Mouse (Mus musculus) 3T3-L1 (cell line): ENCODE measurements around the gene Myl4.

ENCODE experiments used
- DNase-seq: peaks from one replicate; pipeline ENCODE4 v3.0.0-alpha.2; 2015; ENCODE audit warnings: low read depth, low spot score

Gene Myl4

DNA sequence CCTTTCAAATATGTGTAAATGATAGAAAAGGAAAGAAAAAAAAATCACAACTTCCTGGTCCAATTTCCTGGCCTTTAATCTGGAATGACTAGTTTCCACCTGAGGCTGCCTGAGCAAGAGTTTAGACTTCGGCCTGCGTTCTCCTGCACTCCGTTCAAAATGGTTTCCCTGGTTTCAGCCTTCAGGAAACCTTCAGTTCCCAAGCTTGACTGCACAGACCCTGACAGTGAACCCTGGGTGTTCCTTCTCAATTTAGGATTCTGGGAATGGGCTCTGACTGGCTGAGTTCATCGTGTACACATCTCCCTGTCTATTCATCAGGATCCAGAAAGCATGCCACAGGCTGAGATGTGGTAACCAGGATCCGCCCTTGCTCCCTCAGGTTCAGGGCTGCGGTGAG is 53.7 kb downstream of the Myl4 start:
- DNase-seq: no peak

DNA sequence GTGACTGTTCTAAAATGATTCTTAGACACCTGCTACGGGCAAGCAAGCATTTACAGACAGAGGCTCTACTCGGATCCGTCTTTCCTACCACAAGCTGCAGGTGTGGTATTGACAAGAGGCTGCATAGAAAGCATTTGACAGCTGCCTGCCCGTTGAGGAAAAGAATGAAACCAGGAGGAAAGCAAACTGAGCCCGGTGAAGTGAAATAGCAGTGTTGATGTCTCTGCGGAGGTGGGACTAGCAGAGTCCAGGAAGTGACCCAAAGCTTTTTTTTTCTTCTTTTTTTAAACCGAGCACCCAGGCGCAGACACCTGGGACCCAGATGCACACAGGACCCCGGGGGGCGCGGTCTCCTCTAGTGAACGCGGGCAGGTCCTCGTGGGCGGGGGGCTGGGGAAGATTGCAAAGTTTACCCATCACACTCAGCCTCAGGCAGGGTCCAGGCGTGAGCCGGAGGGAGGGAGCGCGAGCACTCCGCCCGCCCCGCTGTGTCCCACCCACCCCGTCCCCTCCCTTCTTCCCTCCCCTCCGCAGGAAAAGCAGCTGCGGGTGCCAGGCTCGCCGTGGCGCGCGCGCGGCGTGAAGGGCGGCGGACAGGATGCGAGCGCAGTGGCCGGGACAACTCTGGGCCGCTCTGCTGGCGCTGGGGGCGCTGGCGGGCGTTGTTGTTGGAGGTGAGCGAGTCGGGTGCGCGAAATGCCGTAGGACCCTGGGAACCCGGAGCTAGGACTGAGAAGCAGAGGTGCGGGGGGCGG is 57.2 kb downstream of the Myl4 start, which contains the start of gene Itgb3:
Gene Itgb3, plus strand, starts transcription at position 510 of the 755 bp plus-strand sequence.
- DNase-seq: peak; percentile 73

DNA sequence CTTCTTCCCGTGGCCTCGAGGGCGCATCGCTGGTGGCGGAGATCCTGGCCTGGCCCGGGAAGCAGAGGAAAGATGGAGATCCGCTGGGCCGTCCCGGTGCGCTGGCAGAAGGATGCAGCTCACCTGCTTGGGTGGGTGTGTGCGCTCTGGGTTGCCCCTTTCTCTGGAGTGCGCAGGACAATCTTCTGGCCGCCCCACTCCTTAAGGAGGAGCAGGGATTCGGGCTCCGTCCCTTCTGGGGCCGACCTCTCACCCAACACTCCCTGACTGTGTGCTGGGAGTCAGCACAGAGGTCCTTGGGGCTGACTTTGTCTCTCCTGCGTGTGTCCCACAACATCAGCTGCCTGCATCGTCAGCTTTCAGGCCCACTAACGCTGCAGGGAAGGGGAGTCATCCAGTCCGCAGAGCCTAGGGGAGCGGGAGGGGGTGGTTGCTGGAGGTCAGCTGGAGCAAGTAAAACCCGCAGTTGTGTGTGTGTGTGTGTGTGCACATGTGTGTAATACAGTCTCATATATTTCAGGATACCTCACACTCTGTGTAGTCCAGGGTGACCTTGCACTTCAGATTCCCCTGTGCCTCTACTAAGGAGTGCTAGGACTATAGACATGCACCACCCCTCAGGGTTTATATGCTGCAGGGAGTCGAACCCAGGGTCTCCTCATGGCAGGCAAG is 57.9 kb downstream of the Myl4 start:
- DNase-seq: no peak

DNA sequence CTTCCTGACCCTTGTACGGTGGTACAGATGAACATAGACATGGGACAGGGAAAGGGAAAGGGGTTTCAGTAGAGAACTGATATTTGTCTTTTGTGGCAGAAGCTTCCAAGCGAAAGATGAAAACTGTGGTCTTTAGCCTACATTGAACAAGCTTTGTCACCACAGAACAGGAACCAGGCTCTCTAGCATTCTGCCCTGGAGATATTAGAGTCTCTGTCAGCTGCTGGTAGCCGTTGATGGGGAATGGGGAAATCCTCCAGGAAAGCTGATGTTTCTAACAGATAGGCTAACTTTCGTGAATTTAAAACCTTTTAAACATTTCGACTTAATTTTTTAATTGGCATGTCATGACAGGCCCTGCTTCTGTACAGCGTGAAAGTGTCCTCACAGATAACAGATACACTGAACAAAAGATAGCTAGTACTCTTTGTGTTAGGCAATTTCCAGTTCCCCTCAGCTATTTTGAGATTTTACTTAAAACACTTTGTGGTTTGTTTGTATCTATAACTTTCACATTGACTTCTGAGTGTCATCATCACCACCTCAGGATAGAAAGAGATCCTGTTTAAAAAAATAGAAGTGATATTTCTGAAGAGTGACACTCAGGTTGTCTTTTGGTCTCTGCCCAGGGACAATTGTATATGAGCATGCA is 58.7 kb downstream of the Myl4 start:
- DNase-seq: no peak

DNA sequence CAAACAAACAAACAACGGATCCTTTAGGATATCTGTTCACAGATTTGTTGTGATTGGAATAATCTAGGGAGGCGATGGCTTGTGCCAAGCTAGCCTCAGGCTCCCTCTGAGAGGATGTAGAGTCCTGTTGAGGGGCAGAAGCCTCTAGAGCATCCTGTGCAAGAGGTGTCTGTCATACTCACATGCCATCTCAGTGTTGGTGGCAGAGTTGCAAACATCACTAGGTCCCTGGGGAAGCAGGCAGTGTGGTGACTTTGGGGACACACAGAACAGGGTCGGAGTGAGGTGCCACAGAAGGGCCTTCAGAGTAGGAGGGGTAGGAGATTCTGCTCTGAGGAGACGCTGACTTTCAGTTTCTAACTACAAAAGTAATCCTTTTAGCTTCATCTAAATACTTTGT is 59.3 kb downstream of the Myl4 start:
- DNase-seq: no peak

DNA sequence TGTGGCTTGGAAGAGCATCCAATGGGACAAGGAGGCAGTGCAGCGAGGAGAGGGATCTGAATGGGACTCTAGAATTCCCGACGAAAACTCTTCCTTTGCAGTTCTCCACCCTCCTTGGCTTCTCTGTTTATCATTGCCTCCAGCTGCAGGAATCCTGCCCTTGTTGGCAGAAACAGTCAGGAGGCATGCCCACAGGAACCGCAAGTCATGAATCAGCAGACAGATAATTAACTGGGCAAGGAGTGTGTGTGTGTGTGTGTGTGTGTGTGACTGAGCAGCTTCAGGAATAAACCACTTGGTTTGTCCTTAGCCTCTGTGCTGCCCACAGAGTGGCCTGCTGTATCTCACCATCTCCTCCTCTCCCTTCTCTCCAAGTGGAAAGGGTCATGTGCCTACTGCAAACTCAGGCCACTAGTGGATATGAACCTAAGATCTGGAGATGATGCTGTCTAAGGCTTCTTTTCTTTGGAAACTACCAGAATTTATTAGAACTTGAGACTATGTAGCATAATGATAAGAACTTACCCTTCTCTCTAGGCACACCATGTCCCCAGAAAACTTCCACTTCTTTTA is 61.2 kb downstream of the Myl4 start:
- peak; percentile 96 for DNase-seq

DNA sequence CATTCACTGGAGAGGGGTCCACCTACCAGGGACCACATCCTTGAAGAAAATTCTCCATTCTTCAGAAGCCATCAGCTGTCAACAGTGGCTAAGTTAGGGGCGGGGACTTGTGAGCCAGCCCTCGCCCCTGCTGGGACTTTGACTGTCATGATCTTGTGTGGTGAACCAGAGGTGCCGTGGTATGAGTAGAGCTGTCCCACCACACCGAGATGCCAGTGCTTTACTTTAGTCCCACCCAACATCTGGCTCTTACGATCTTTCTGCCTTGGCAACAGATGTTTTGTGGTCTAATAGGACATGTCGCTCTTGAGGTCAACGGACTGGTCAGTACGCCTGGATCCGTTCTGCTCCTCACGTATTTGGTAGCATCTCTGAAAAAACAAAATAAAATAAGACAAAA is 63.1 kb downstream of the Myl4 start:
- no peak for DNase-seq

DNA sequence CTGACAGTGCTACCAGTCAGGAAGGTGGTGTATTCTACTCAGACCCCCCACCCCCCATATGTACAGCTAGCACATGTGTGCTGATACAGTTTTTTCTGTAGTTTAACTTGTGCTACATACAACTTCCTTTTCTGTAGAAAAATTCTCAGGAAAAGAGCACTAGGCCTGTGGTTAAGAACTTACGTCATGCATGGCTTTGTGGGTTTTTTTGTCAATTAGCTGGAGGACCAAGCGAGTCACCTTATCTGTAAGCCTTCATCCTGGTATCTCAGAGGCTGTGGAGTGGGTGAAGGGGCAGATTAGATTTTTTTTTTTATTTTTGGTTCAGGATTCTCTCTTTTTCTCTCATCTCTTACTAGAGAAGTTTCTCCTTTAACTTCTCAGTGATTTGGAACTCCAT is 63.7 kb downstream of the Myl4 start:
- DNase-seq: peak; percentile 68

DNA sequence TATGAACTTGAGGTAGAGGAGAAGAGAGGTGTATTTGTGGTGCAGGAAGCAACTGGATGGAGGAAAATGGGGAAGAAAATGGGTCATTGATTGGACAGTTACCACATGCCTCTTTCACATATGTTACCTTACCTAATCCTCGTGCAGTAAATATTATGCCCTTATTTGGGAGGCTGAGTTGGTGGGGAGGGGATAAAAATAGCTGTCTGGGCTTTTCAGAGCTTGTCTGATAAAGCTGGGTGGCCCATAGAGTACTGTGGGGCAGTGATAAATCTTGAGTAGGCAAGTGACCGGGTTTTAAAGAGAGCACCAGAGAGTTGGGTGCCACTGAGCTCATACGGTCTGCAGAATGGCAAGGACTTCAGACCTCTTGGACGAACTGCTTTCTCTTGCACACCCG is 65.7 kb downstream of the Myl4 start:
- no peak for DNase-seq

DNA sequence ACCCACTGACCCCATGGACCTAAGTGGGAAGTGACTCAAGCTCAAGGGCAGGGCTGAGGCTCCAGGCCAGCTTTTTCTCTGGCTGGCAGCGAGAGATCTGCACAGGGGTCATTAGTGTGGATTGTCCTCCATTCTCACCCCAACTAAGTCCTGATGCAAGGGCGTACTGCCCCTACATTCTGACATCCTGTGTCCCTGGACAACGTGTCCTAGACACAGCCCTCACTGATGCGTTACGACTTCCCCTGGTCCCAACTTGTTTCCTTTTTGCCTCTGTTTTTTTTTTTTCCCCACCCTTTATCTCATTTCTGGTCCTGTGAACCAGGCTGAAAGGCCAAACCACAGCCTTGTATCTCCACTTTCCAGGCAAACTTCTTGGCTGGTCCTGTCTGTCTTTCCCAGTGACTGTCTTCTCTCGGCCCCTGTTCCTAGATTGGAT is 68.2 kb downstream of the Myl4 start:
- no peak for DNase-seq

DNA sequence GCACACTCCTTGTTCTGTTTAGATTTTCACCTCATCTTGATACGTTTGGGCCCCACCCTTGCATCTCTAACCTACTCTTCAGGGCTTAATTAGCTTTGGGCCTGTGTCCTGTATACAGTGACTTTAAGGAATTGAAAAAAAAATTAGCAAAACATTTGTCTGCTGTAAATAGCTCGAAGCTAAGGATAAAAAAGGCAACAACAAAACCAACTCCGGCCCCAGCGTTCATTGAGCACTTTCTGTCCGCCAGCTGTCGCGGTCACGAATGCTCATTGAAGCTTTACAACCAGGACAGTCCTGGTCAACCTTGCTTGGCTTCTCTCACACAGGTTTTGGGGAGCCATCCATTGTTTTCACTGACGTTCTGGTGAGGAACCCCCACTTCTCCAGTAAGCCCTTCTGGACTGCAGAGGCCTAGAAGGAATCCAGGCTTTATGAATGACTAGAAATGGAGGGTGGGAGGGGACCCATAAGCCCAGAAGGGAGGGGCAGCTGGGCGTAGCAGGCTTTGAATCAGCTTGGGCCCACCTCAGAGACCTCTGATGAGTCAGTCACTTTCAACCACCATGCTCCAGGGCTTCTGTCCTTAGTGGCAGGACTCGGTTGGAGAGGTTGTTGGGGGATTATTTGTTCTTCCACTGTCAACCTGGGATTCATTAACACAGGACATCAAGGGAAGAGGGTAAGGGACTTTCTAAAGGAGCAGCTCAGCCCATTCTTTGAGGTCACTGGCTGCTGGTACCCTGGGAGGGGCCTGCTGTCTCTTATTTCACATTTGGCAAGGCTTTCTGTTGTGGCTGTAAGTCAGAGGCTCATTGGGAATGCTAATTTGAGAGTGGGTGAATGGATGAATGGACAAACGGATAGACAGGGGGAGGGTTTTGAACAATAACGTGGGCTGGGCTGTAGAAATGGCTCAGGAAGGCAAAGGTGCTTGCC is 68.9 kb downstream of the Myl4 start:
- peak; percentile 64 for DNase-seq

DNA sequence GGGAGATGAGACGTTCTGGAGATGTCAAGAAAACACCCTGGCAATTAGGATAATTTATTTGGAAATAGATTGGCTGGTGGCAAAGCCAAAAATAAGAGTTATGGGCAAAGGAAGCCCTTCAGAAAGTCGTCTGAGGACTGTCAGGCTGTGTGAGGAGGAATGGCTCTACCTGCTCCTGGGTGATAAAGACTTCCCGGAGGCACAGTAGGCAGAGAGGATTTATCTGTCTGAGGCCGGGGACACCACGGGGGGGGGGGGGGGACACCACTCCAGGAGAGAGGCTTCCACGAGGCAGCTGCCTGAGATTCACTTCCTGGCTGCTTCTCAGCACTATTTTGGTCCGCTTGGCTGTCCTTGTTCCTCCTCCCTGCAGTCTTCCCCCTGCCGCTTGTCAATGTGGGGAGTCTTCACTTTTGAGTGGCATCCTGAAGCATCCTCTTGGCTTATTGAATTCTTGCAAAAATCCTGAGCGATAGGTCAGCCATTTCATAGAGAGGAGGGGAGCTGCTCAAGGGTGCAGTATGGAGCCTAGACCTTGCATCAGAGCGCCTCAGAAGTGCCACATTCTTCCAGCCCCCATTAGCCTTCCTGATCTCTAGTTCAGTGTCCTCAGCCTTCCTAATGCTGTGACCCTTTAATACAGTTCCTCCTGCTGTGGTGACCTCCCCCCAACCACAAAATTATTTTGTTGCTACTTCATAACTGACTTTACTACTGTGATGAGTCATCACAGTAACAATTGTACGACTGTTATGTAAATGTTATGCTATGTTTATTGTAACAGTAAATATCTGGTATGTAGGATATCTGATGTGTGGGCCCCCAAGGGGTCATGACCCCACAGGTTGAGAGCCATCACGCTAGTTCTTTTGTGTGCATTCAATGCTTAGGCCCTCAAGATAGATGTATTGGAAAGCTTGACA is 71.8 kb downstream of the Myl4 start:
- no peak for DNase-seq

DNA sequence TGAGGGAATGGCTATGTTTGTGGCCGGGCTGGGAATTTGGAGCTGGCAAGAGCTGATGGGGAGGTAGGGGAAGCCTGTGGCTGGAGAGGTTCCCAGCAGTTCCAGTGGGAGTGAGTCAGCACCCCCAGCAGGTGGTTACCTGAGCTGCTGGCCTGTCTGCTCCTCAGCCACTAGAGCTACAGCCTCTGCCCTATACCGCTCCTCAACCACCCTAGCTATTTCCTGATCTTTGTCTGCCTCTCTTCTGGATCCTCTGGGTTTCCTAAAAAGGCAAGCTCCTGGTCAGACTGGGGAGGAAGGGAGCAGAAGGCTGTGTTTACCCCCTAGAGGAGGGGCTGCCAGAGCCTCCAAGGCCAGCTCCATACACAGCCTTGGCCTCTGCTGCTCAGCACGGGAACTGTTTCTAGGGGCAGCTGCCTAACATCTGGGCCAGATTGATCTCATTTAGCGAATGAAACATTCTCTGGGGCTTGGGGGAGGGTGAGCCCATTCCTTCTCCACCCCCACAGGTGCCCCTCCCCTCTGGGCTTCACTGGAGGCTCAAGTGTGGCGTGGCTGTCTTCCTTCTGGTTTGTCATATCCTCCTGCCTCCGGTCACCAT is 74.4 kb downstream of the Myl4 start:
- peak; percentile 84 for DNase-seq

DNA sequence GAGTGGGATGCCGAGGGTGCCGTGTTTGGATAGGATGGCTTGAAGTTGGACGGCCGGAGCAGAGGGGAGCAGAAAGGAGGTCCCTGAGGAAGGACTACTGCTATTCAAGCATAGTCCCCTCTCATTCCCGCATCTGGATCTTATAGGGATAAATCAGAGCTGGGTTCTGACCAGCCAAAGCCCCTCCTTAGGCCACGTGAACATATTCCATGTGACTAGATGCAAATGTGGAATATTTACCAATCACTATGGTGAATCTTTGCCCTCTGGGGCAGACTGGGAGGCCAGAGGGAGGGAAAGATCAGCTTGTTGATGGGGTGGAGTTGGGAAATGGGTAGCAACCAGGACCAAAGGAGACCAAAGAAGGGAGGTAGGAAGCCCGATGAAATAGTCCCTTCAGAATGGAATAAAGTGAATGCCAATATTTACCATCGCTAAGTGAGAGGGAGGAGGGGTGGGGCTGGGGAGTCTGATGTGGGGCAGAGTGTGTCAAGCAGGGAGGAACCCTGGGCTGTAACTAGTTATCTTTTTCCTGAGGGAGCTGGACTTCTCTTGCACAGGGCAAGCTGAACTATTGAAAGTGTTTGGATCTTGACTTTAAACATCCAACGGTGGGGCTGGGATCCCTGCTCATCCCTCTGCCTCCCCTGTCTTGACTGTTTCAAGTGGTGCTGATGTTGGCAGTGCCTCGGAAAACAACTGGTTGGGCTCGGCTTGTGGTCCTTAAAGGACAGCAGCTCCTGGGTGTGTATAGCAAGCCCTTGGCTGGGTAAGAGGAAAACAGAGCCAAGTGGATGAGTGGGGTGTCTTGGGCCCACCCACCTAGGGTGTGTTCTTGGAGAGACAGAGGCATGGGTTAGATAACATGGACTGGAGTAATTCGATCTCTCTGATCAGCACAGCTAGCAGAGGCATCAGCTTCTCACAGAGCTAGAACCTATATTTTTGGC is 75.3 kb downstream of the Myl4 start:
- peak; percentile 98 for DNase-seq

DNA sequence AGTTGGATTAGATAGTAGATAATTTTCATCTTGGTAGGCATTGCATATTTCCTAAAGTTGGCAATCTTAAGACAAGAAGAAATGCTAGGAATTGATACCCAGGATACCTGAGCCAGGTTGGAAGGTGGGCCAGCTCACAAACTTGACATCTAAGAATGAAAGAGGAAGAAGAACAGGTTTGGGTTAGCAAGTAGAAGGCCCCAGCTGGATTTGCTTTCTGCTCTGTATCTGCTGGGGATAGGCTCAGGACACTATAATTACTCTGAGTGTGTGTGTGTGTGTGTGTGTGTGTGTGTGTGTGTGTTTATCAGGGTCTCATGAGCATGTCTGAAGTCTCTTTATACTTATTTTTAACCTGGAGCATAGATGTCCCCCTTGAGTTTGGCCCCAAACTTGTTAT is 76.2 kb downstream of the Myl4 start:
- no peak for DNase-seq

DNA sequence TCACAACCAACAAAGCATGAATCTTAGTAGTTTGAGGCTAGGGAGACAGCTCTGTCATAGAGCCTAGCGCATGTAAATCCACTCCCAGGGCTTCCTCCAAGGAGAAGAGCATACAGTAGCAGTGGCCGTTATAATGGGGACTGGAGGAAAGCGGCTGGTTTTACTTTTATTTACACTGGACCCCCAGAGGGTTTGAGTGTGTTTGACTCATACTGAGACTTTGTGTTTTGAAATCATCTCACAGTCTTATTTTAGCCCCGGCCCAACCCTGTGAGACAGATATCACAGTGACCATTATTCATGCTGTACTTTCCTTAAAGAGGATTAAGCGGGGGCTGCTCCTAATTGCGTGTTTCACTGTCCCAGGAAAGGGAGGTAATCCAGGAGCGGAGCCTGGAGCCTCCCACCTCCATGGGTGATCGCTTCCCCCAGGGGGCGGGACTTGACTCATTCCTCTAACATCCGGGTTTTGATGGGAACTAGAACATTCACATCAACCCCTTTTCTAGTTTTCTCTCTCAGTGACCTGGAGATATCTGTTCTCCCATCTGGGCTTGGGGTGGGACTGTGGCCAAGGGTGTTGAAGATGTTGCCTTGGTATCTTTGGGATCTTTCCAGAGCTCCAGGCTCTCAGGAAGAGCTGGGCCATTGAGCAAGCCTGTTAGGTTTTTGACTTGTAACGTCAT is 77.3 kb downstream of the Myl4 start:
- peak; percentile 86 for DNase-seq

DNA sequence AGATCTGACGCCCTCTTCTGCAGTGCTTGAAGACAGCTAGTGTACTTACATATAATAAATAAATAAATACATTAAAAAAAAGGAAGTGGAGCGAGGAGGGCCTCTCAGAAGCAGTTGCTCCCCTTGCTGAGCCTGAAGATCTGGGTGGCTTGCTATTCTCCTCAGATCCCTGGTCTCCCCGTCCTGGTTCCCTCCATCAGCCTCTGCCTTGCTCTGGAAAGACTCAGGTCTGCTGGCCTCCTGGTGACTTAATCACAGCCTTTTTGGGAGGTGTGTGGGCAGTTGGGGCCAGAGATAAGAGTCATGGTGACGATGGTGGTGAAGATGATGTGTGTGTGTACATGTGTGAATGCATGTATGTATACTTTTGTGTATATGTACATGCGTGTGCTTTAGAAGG is 78.1 kb downstream of the Myl4 start:
- no peak for DNase-seq
